Mouse (Mus musculus) neural tube, embryonic 12.5 days (tissue): ENCODE results near the gene Gm47959. TPM values are rescaled to one million over a fixed set of nuclear protein-coding genes. Genes with fewer than 3 reads are reported as not detected.

Experiments used
- ATAC-seq: fragments of 200-750 bp; cut with Nextera tagmentation; 2 replicates; pipeline ENCODE4 v1.8.0; 2017; ENCODE audit warnings: low read depth, mild to moderate bottlenecking, moderate TSS enrichment, moderate library complexity; ENCODE audit not compliant: low FRiP score
- H3K27ac ChIP-seq: fragments of 300-500 bp; sonication (generic); 2 replicates; pipeline ENCODE4 v1.5.1; 2016
- H3K27me3 ChIP-seq: fragments of 300-500 bp; sonication (generic); replicated peaks from 2 replicates; pipeline ENCODE4 v1.6.1; 2016; ENCODE audit warnings: mild to moderate bottlenecking
- H3K36me3 ChIP-seq: fragments of 300-500 bp; sonication (generic); 2 replicates; pipeline ENCODE4 v1.6.1; 2016; ENCODE audit warnings: mild to moderate bottlenecking
- H3K4me1 ChIP-seq: fragments of 300-500 bp; sonication (generic); 2 replicates; pipeline ENCODE4 v1.6.1; 2016
- H3K4me2 ChIP-seq: fragments of 300-500 bp; sonication (generic); replicated peaks from 2 replicates; pipeline ENCODE4 v1.6.1; 2016; ENCODE audit warnings: mild to moderate bottlenecking
- H3K4me3 ChIP-seq: fragments of 300-500 bp; sonication (generic); 2 replicates; pipeline ENCODE4 v1.5.1; 2016
- H3K9ac ChIP-seq: fragments of 300-500 bp; sonication (generic); 2 replicates; pipeline ENCODE4 v1.6.1; 2016; ENCODE audit warnings: mild to moderate bottlenecking
- H3K9me3 ChIP-seq: fragments of 300-500 bp; sonication (generic); 2 replicates; pipeline ENCODE4 v1.6.1; 2016; ENCODE audit warnings: mild to moderate bottlenecking
- WGBS: fragments of 180-500 bp; shearing (Covaris S2); methylation state at CpG from one replicate; pipeline ENCODE4 v1.1.7; 2016; 5-methylcytosine and 5-hydroxymethylcytosine counted together
- polyA plus RNA-seq: library from polyadenylated mRNA; unstranded; fragments of >200 nt; fragmentation: Nextera tagmentation; extraction: Ambion mirVana; gene quantifications from 2 replicates; pipeline ENCODE4 v1.2.1, GENCODE M21; 2016

Gm47959 gene
- polyA plus RNA-seq, 1 experiment from 2014 or later = not detected

- Histone ChIP-seq H3K27ac (no peak within 1 kb of the TSS), H3K4me2 (peak within 1 kb of the TSS; percentile 67), H3K4me1 (peaks cover 2% of the 10 kb centered on the region; the same call in 1 of the 2 replicates), H3K9ac (peak within 1 kb of the TSS; percentile 33; the same call in 1 of the 2 replicates), H3K4me3 (peak within 1 kb of the TSS; percentile 44), H3K9me3 (no peaks in the 10 kb centered on the region), H3K36me3 (no peaks in the 10 kb centered on the region), H3K27me3 (no peaks in the 10 kb centered on the region)
- WGBS = under 1% methylated on average over 25 of the region's 25 CpGs
- peak; percentile 88 for ATAC-seq
Measured at GRCm38 (mm10) chr1:83038109-83038672, 37.8 kb downstream of the Gm47959 start, which contains the start of gene Slc19a3. Gene Slc19a3, minus strand, starts transcription at chr1:83038448.

GRCm38 (mm10) chr1:83039080-83039479 is 38.7 kb downstream of the Gm47959 start:
- Histone ChIP-seq H3K4me1 (peaks cover 2% of the 10 kb centered on the region; the same call in 1 of the 2 replicates), H3K4me2 (no peak overlapping the region), H3K36me3 (no peaks in the 10 kb centered on the region), H3K9me3 (no peaks in the 10 kb centered on the region), H3K27ac (no peak overlapping the region), H3K9ac (no peak overlapping the region), H3K4me3 (no peak overlapping the region), H3K27me3 (no peaks in the 10 kb centered on the region)
- ATAC-seq = no peak
- 82% methylated on average over 4 of the region's 4 CpGs for WGBS

GRCm38 (mm10) chr1:83042380-83042779 is 42.0 kb downstream of the Gm47959 start, which contains the start of gene Krtap28-10:
Gene Krtap28-10, minus strand, starts transcription at chr1:83042480.
- H3K27ac ChIP-seq = no peak within 1 kb of the TSS
- H3K4me3 ChIP-seq = no peak within 1 kb of the TSS
- no peaks in the 10 kb centered on the region for H3K27me3 ChIP-seq
- 95% methylated on average over 2 of the region's 2 CpGs for WGBS
- H3K9me3 ChIP-seq = no peaks in the 10 kb centered on the region
- no peaks in the 10 kb centered on the region for H3K36me3 ChIP-seq
- ATAC-seq = no peak
- no peaks in the 10 kb centered on the region for H3K4me1 ChIP-seq
- H3K4me2 ChIP-seq = no peak within 1 kb of the TSS
- no peak within 1 kb of the TSS for H3K9ac ChIP-seq

DNA sequence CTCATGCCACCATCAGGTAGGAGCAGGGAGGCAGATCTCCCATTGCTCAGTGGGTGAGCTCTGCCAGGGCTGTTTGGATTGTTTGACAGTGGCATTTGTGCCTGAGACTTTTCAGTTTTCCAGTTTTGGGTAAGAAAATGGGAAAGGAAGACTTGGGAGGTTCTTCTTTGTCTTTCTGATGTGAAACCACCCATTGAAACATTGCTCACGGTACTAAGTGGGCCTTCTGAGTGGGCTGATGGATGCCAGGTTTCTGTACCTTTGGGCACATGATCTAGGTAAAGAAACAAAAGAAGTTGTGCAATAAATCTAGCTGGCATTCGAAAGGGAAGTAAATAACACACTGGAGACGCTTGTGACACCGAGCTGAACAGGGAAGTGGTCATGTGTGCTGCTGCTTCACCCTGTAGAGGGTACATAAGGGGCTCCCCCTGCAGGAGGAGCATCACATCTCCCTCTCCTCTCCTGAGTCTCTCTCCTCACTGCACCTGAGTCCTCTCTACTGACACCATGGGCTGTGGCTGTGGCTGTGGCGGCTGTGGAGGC is 44.6 kb downstream of the Gm47959 start, which contains the start of gene Gm47969:
Gm47969 (plus strand) TSS at position 51 of the 546 bp plus-strand sequence.
- Histone ChIP-seq H3K9ac (no peak within 1 kb of the TSS), H3K4me3 (no peak within 1 kb of the TSS), H3K4me1 (no peaks in the 10 kb centered on the region), H3K4me2 (no peak within 1 kb of the TSS), H3K36me3 (no peaks in the 10 kb centered on the region), H3K27ac (no peak within 1 kb of the TSS), H3K27me3 (no peaks in the 10 kb centered on the region), H3K9me3 (no peaks in the 10 kb centered on the region)
- ATAC-seq = no peak
- 88% methylated on average over 5 of the region's 5 CpGs for WGBS

Other genes starting within 250 kb of the Gm47959 start
- gene Tm4sf20, start 232.1 kb upstream of the Gm47959 start, polyA plus RNA-seq = 0.22 TPM in 1 of 2 replicates, not detected in the other
- not detected in 2 replicates for gene Gm47791, start 229.3 kb upstream of the Gm47959 start, polyA plus RNA-seq
- 44.7 and 54.5 TPM in 2 replicates for gene Agfg1, start 161.1 kb upstream of the Gm47959 start, polyA plus RNA-seq
- gene A030005L19Rik, start 87.2 kb upstream of the Gm47959 start, polyA plus RNA-seq = 0.33 and 0.43 TPM in 2 replicates
- not detected in 2 replicates for gene A030014E15Rik, start 75.6 kb upstream of the Gm47959 start, polyA plus RNA-seq
- not detected in 2 replicates for gene Gm6217, start 69.1 kb upstream of the Gm47959 start, polyA plus RNA-seq
- gene A030003K21Rik, start 57.2 kb upstream of the Gm47959 start, polyA plus RNA-seq = not detected in 2 replicates
- gene Gm7544, start 44.5 kb upstream of the Gm47959 start, polyA plus RNA-seq = not detected in 2 replicates
- gene Gm47955, start 40.3 kb upstream of the Gm47959 start, polyA plus RNA-seq = not detected in 2 replicates
- gene Slc19a3, start 37.9 kb downstream of the Gm47959 start, polyA plus RNA-seq = 0.28 and 0.82 TPM in 2 replicates
- gene Krtap28-10, start 41.9 kb downstream of the Gm47959 start, polyA plus RNA-seq = not detected in 2 replicates
- not detected in 2 replicates for gene Gm47969, start 44.4 kb downstream of the Gm47959 start, polyA plus RNA-seq
- gene A030005K14Rik, start 58.8 kb downstream of the Gm47959 start, polyA plus RNA-seq = not detected in 2 replicates
- not detected in 2 replicates for gene Krtap28-13, start 60.4 kb downstream of the Gm47959 start, polyA plus RNA-seq
- not detected in 2 replicates for gene Ccl20, start 116.2 kb downstream of the Gm47959 start, polyA plus RNA-seq
- 0.11 TPM in 1 of 2 replicates, not detected in the other for gene Daw1, start 159.2 kb downstream of the Gm47959 start, polyA plus RNA-seq